Mouse (Mus musculus) midbrain, embryonic 11.5 days (tissue): ENCODE measurements around the gene Zfp969. TPM values are rescaled to one million over a fixed set of nuclear protein-coding genes. Genes with fewer than 3 reads are reported as not detected.
"Not testable (repeated sequence)": the region's sequence is repeated elsewhere in the genome, so short reads cannot be mapped to it uniquely, and the experiment has no call there.

Source experiments
- ATAC-seq: fragments of 200-750 bp; cut with Nextera tagmentation; 2 replicates; pipeline ENCODE4 v1.8.0; 2017; ENCODE audit warnings: moderate TSS enrichment, moderate library complexity; ENCODE audit not compliant: low FRiP score
- DNase-seq: peaks from one replicate; pipeline ENCODE4 v3.0.0; 2015; ENCODE audit warnings: low spot score; ENCODE audit errors: missing footprints
- H3K27ac ChIP-seq: fragments of 300-500 bp; sonication (generic); 2 replicates; pipeline ENCODE4 v1.5.1; 2014; ENCODE audit warnings: low read depth, low read length
- H3K27me3 ChIP-seq: fragments of 300-500 bp; sonication (generic); 2 replicates; pipeline ENCODE4 v1.6.1; 2014; ENCODE audit warnings: mild to moderate bottlenecking, low read length, moderate library complexity, mixed read lengths; ENCODE audit not compliant: control insufficient read depth, insufficient read depth
- H3K36me3 ChIP-seq: fragments of 300-500 bp; sonication (generic); 2 replicates; pipeline ENCODE4 v1.6.1; 2014; ENCODE audit warnings: mild to moderate bottlenecking, low read length, moderate library complexity, mixed read lengths; ENCODE audit not compliant: control insufficient read depth, insufficient read depth
- H3K4me1 ChIP-seq: fragments of 300-500 bp; sonication (generic); 2 replicates; pipeline ENCODE4 v1.6.1; 2014; ENCODE audit warnings: low read length; ENCODE audit not compliant: control insufficient read depth, insufficient read depth
- H3K4me2 ChIP-seq: fragments of 300-500 bp; sonication (generic); 2 replicates; pipeline ENCODE4 v1.6.1; 2014; ENCODE audit warnings: mild to moderate bottlenecking, moderate library complexity
- H3K4me3 ChIP-seq: fragments of 300-500 bp; sonication (generic); 2 replicates; pipeline ENCODE4 v1.5.1; 2014; ENCODE audit warnings: low read depth, low read length
- H3K9ac ChIP-seq: fragments of 300-500 bp; sonication (generic); 2 replicates; pipeline ENCODE4 v1.6.1; 2014; ENCODE audit warnings: low read length
- H3K9me3 ChIP-seq: fragments of 300-500 bp; sonication (generic); 2 replicates; pipeline ENCODE4 v1.6.1; 2016; ENCODE audit warnings: low read length; ENCODE audit not compliant: control insufficient read depth
- WGBS: fragments of 180-500 bp; shearing (Covaris S2); extraction: QIAGEN DNeasy Blood & Tissue Kit; methylation state at CpG from one replicate; pipeline ENCODE4 v1.1.7; 2014; 5-methylcytosine and 5-hydroxymethylcytosine counted together
- polyA plus RNA-seq: library from polyadenylated mRNA; unstranded; fragments of >200 nt; fragmentation: Nextera tagmentation; extraction: Ambion mirVana; gene quantifications from 2 replicates; pipeline ENCODE4 v1.2.1, GENCODE M21; 2014

Gene Zfp969
- 10.5 and 10.8 TPM in 2 replicates for polyA plus RNA-seq

DNA sequence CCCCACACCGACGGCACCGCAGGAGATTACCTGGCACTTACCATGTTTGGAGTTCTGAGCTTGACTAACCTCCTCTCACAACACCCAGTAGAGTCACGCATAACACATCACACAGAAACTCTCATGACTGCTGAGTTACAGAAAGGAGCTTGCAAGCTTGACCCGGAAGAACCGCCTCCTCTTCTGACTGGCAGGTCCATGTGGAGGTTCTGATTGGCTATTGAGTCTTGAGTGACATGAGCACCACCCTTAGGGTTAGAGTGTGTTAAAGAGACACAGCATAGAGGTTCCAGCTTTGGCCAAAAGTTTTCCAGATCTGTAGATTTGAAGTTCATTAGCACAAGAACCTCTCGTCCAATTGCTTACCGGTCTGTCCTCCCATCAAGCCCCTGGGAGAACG, at the start of gene Zfp969:
Zfp969 (minus strand) TSS at position 101 of the 400 bp plus-strand sequence.
- not testable (repeated sequence) for H3K9ac ChIP-seq, H3K27ac ChIP-seq, H3K36me3 ChIP-seq, DNase-seq, H3K9me3 ChIP-seq, ATAC-seq, H3K4me3 ChIP-seq, H3K4me2 ChIP-seq, H3K4me1 ChIP-seq, H3K27me3 ChIP-seq
- WGBS, result no CpG with 5 or more reads among the region's 9 CpGs

GRCm38 (mm10) chr2:175741237-175741636, 37.8 kb upstream of the Zfp969 start, which contains the start of gene Gm2007:
TSS of gene Gm2007 (plus strand) at chr2:175741537.
- H3K36me3 ChIP-seq, H3K9me3 ChIP-seq, ATAC-seq, H3K27me3 ChIP-seq, H3K4me1 ChIP-seq, H3K27ac ChIP-seq, H3K4me2 ChIP-seq, H3K4me3 ChIP-seq, DNase-seq, H3K9ac ChIP-seq: not testable (repeated sequence)
- WGBS, result no CpG with 5 or more reads among the region's 2 CpGs

GRCm38 (mm10) chr2:175643678-175644077, 59.8 kb downstream of the Zfp969 start, which contains the start of gene Gm11007:
TSS of gene Gm11007 (plus strand) at chr2:175643978.
- not testable (repeated sequence) for H3K4me1 ChIP-seq, ATAC-seq, H3K4me2 ChIP-seq, DNase-seq, H3K36me3 ChIP-seq, H3K27me3 ChIP-seq, H3K9ac ChIP-seq, H3K27ac ChIP-seq, H3K9me3 ChIP-seq, H3K4me3 ChIP-seq
- no CpG with 5 or more reads among the region's 2 CpGs for WGBS

Other genes starting within 250 kb of the Zfp969 start
- 8.0 and 8.2 TPM in 2 replicates for gene Zfp965, start 233.7 kb downstream of the Zfp969 start, polyA plus RNA-seq
- not detected in 2 replicates for gene Gm11007, start 59.7 kb downstream of the Zfp969 start, polyA plus RNA-seq
- not detected in 2 replicates for gene Gm2007, start 37.9 kb upstream of the Zfp969 start, polyA plus RNA-seq
- gene Gm14288, start 97.4 kb upstream of the Zfp969 start, polyA plus RNA-seq, result 3.6 TPM in 1 of 2 replicates, not detected in the other
- 29.2 and 31.9 TPM in 2 replicates for gene Gm6710, start 165.6 kb upstream of the Zfp969 start, polyA plus RNA-seq
- 3.8 and 5.4 TPM in 2 replicates for gene Zfp966, start 227.5 kb upstream of the Zfp969 start, polyA plus RNA-seq